Mouse (Mus musculus) CH12.LX (cell line): Measurements from ENCODE around the gene Slco4a1. TPM values are rescaled to one million over a fixed set of nuclear protein-coding genes. Genes with fewer than 3 reads are reported as not detected.

ENCODE experiments used
- DNase-seq: peaks from one replicate; pipeline ENCODE4 v3.0.0-alpha.2; 2013; ENCODE audit errors: extremely low read depth
- H3K27ac ChIP-seq: 2 replicates; pipeline ENCODE4 v1.5.1; 2012; ENCODE audit warnings: low read depth, mild to moderate bottlenecking, control low read depth, moderate library complexity; ENCODE audit not compliant: insufficient read depth
- H3K27me3 ChIP-seq: replicated peaks from 2 replicates; pipeline ENCODE3; 2012; ENCODE audit warnings: inconsistent platforms
- H3K36me3 ChIP-seq, 2 experiments: replicated peaks in 1 of 2; 2 replicates each; pipeline versions ENCODE3 to v1.6.1; 2012; ENCODE audit warnings: inconsistent platforms in 1 of 2, low read length in 1 of 2, mild to moderate bottlenecking in 1 of 2, mixed read lengths in 1 of 2, moderate library complexity in 1 of 2; ENCODE audit not compliant: control insufficient read depth in 1 of 2, insufficient read depth in 1 of 2
- H3K4me1 ChIP-seq, 2 experiments: 2 replicates each; pipeline ENCODE4 v1.6.1; 2012; ENCODE audit warnings: inconsistent platforms in 1 of 2, moderate library complexity in 1 of 2; ENCODE audit not compliant: insufficient read depth in 2 of 2, control insufficient read depth in 1 of 2
- H3K4me2 ChIP-seq: 2 replicates; pipeline ENCODE4 v1.6.1; 2012; ENCODE audit warnings: low read depth, mild to moderate bottlenecking, control low read depth; ENCODE audit not compliant: poor library complexity, insufficient read depth, severe bottlenecking
- H3K4me3 ChIP-seq, 3 experiments: fragments of 150-350 bp in 1 of 3; sonication (generic) in 1 of 3; replicated peaks in 1 of 3; 2 replicates each; pipeline versions ENCODE3 to v1.5.1; 2011 to 2012; ENCODE audit warnings: low read depth in 2 of 3, low read length in 2 of 3, mild to moderate bottlenecking in 2 of 3, moderate library complexity in 2 of 3, control low read depth in 1 of 3, improper control_type of control experiment in 1 of 3, inconsistent platforms in 1 of 3, mixed read lengths in 1 of 3; ENCODE audit not compliant: poor library complexity in 1 of 3
- H3K79me2 ChIP-seq: replicated peaks from 2 replicates; pipeline ENCODE4 v1.6.1; 2012; ENCODE audit warnings: mild to moderate bottlenecking, moderate library complexity; ENCODE audit not compliant: control insufficient read depth, poor library complexity, insufficient read depth, severe bottlenecking; ENCODE audit errors: extremely low read depth
- H3K9ac ChIP-seq: 2 replicates; pipeline ENCODE4 v1.6.1; 2012; ENCODE audit warnings: low read depth, mild to moderate bottlenecking, control low read depth, moderate library complexity; ENCODE audit not compliant: insufficient read depth
- H3K9me3 ChIP-seq: replicated peaks from 2 replicates; pipeline ENCODE3; 2012; ENCODE audit warnings: low read length, inconsistent platforms, mixed read lengths
- BHLHE40 ChIP-seq: IDR thresholded peaks from 2 replicates; pipeline ENCODE4 v1.6.1; 2011; ENCODE audit warnings: mild to moderate bottlenecking, low read depth, low read length, improper control_type of control experiment
- E2F4 ChIP-seq: IDR thresholded peaks from 2 replicates; pipeline ENCODE4 v1.6.1; 2011; ENCODE audit warnings: low read depth, low read length, improper control_type of control experiment; ENCODE audit not compliant: insufficient replicate concordance
- ETS1 ChIP-seq: conservative IDR thresholded peaks from 2 replicates; pipeline ENCODE4 v1.6.1; 2012; ENCODE audit warnings: low read depth, mild to moderate bottlenecking, inconsistent platforms, low read length, improper control_type of control experiment, moderate library complexity
- HCFC1 ChIP-seq: IDR thresholded peaks from 2 replicates; pipeline ENCODE4 v1.6.1; 2012; ENCODE audit warnings: low read depth, mild to moderate bottlenecking, inconsistent platforms, low read length, improper control_type of control experiment
- IRF4 ChIP-seq: IDR thresholded peaks from 2 replicates; pipeline ENCODE4 v1.6.1; 2014; ENCODE audit warnings: low read depth, mild to moderate bottlenecking, inconsistent platforms, low read length, improper control_type of control experiment
- MYC ChIP-seq: IDR thresholded peaks from 2 replicates; pipeline ENCODE4 v1.6.1; 2011; ENCODE audit warnings: low read depth, mild to moderate bottlenecking, improper control_type of control experiment, low read length
- TBP ChIP-seq: conservative IDR thresholded peaks from 2 replicates; pipeline ENCODE4 v1.6.1; 2011; ENCODE audit warnings: low read depth, low read length, improper control_type of control experiment
- USF2 ChIP-seq: conservative IDR thresholded peaks from 2 replicates; pipeline ENCODE4 v1.6.1; 2011; ENCODE audit warnings: low read depth, low read length, improper control_type of control experiment
- dilution Hi-C: fragments of 300-500 bp; cut with MboI; formaldehyde crosslinking; loops from 2 replicates; pipeline ENCODE4 v1.14.3; 2020; ENCODE audit warnings: low sequenced_read_pairs; ENCODE audit not compliant: extremely low pct_unique_long_range_greater_than_20kb, extremely low pct_ligation_motif_present
- in situ Hi-C: fragments of 300-500 bp; cut with MboI; formaldehyde crosslinking; loops from 3 replicates; pipeline ENCODE4 v1.14.3; 2019; ENCODE audit warnings: low sequenced_read_pairs, low pct_ligation_motif_present, low pct_unique_long_range_greater_than_20kb, mixed read lengths
- polyA plus RNA-seq: library from polyadenylated mRNA; unstranded; fragments of >175 nt; gene quantifications from 2 replicates; pipeline ENCODE4 v1.2.1, GENCODE M21; 2012; ENCODE audit warnings: low read depth; ENCODE audit not compliant: insufficient read length
- total RNA-seq, 2 experiments: library from RNA; depleted of rRNA; stranded (reverse); fragments of 300-350 nt in 1 of 2; fragments of >200 nt in 1 of 2; gene quantifications; 2 replicates each; pipeline ENCODE4 v1.2.3; 2012 to 2014

Gene Slco4a1
- total and polyA plus RNA-seq, 3 experiments = 1.9 to 5.4 (median 3.9) TPM

- Histone ChIP-seq H3K9ac (no peak overlapping the region), H3K4me1 (no peaks in the 10 kb centered on the region), H3K27ac (no peak overlapping the region), H3K27me3 (peaks cover 21% of the 10 kb centered on the region), H3K79me2 (no peaks in the 10 kb centered on the region), H3K36me3 (no peaks in the 10 kb centered on the region), H3K4me3 (no peak overlapping the region), H3K4me2 (no peak overlapping the region), H3K9me3 (no peaks in the 10 kb centered on the region)
- in situ Hi-C loops = no loop called here
- no peak for DNase-seq
- TF ChIP-seq ETS1 (no peak), BHLHE40 (0 out of 2 replicates have a peak, but pooled peaks have one; percentile 7)
- dilution Hi-C loops = no loop called here
These were observed 65.6 kb downstream of the Slco4a1 start for GRCm38 (mm10) chr2:180521437-180522221.

- Histone ChIP-seq H3K27ac (no peak overlapping the region), H3K4me1 (no peaks in the 10 kb centered on the region), H3K4me2 (no peak overlapping the region), H3K4me3 (no peak overlapping the region), H3K36me3 (no peaks in the 10 kb centered on the region), H3K9ac (no peak overlapping the region), H3K79me2 (no peaks in the 10 kb centered on the region), H3K27me3 (peaks cover 30% of the 10 kb centered on the region), H3K9me3 (no peaks in the 10 kb centered on the region)
- peak; percentile 15 for DNase-seq
- TF ChIP-seq IRF4 = no peak
- no peak for TF ChIP-seq HCFC1
- TF ChIP-seq E2F4 = no peak
- TF ChIP-seq TBP = no peak
- no peak for TF ChIP-seq MYC
- TF ChIP-seq USF2 = no peak
- in situ Hi-C loops (no loop called here), dilution Hi-C loops (no loop called here)
These were observed 66.8 kb downstream of the Slco4a1 start for GRCm38 (mm10) chr2:180522825-180523224.

Other genes starting within 250 kb of the Slco4a1 start
- 0.46 and 0.85 TPM in 2 replicates for gene Lama5, start 230.4 kb upstream of the Slco4a1 start, total RNA-seq (2012; rRNA removed)
- 0.16 and 0.20 TPM in 2 replicates for gene Lama5, start 230.4 kb upstream of the Slco4a1 start, total RNA-seq (2014; rRNA removed)
- gene Lama5, start 230.4 kb upstream of the Slco4a1 start, polyA plus RNA-seq = 0.45 and 0.67 TPM in 2 replicates
- 3,654 and 3,770 TPM in 2 replicates for gene Rps21, start 198.9 kb upstream of the Slco4a1 start, total RNA-seq (2012; rRNA removed)
- 1,686 and 1,748 TPM in 2 replicates for gene Rps21, start 198.9 kb upstream of the Slco4a1 start, total RNA-seq (2014; rRNA removed)
- gene Rps21, start 198.9 kb upstream of the Slco4a1 start, polyA plus RNA-seq = 705 and 1,020 TPM in 2 replicates
- 16.9 and 17.2 TPM in 2 replicates for gene Cables2, start 182.7 kb upstream of the Slco4a1 start, total RNA-seq (2012; rRNA removed)
- 13.0 and 13.3 TPM in 2 replicates for gene Cables2, start 182.7 kb upstream of the Slco4a1 start, total RNA-seq (2014; rRNA removed)
- 24.5 and 29.9 TPM in 2 replicates for gene Cables2, start 182.7 kb upstream of the Slco4a1 start, polyA plus RNA-seq
- gene Rbbp8nl, start 166.4 kb upstream of the Slco4a1 start, total RNA-seq (2012; rRNA removed) = not detected in 2 replicates
- not detected in 2 replicates for gene Rbbp8nl, start 166.4 kb upstream of the Slco4a1 start, total RNA-seq (2014; rRNA removed)
- not detected in 2 replicates for gene Rbbp8nl, start 166.4 kb upstream of the Slco4a1 start, polyA plus RNA-seq
- gene Gata5, start 121.5 kb upstream of the Slco4a1 start, total RNA-seq (2012; rRNA removed) = not detected in 2 replicates
- gene Gata5, start 121.5 kb upstream of the Slco4a1 start, total RNA-seq (2014; rRNA removed) = not detected in 2 replicates
- gene Gata5, start 121.5 kb upstream of the Slco4a1 start, polyA plus RNA-seq = not detected in 2 replicates
- gene Ntsr1, start 43.7 kb downstream of the Slco4a1 start, total RNA-seq (2012; rRNA removed) = not detected in 2 replicates
- not detected in 2 replicates for gene Ntsr1, start 43.7 kb downstream of the Slco4a1 start, total RNA-seq (2014; rRNA removed)
- not detected in 2 replicates for gene Ntsr1, start 43.7 kb downstream of the Slco4a1 start, polyA plus RNA-seq
- gene Mrgbp, start 125.1 kb downstream of the Slco4a1 start, total RNA-seq (2012; rRNA removed) = 31.2 and 39.7 TPM in 2 replicates
- gene Mrgbp, start 125.1 kb downstream of the Slco4a1 start, total RNA-seq (2014; rRNA removed) = 64.6 and 65.5 TPM in 2 replicates
- 47.5 and 54.6 TPM in 2 replicates for gene Mrgbp, start 125.1 kb downstream of the Slco4a1 start, polyA plus RNA-seq
- 79.1 and 79.8 TPM in 2 replicates for gene Ogfr, start 133.0 kb downstream of the Slco4a1 start, total RNA-seq (2012; rRNA removed)
- gene Ogfr, start 133.0 kb downstream of the Slco4a1 start, total RNA-seq (2014; rRNA removed) = 57.3 and 58.3 TPM in 2 replicates
- 67.0 and 82.9 TPM in 2 replicates for gene Ogfr, start 133.0 kb downstream of the Slco4a1 start, polyA plus RNA-seq
- gene Col9a3, start 141.5 kb downstream of the Slco4a1 start, total RNA-seq (2012; rRNA removed) = 1.9 and 2.0 TPM in 2 replicates
- gene Col9a3, start 141.5 kb downstream of the Slco4a1 start, total RNA-seq (2014; rRNA removed) = 0.56 and 0.57 TPM in 2 replicates
- 0.87 and 2.1 TPM in 2 replicates for gene Col9a3, start 141.5 kb downstream of the Slco4a1 start, polyA plus RNA-seq
- gene Tcfl5, start 186.5 kb downstream of the Slco4a1 start, total RNA-seq (2012; rRNA removed) = not detected in 2 replicates
- not detected in 2 replicates for gene Tcfl5, start 186.5 kb downstream of the Slco4a1 start, total RNA-seq (2014; rRNA removed)
- not detected in 2 replicates for gene Tcfl5, start 186.5 kb downstream of the Slco4a1 start, polyA plus RNA-seq